Mouse (Mus musculus) A20 (cell line): ENCODE results near the gene Slc35f1.

Source experiments
- DNase-seq: peaks from one replicate; pipeline ENCODE4 v3.0.0-alpha.2; 2011; ENCODE audit warnings: low read depth, low spot score

Gene Slc35f1

GRCm38 (mm10) chr10:53096446-53096845 lies 406.1 kb downstream of the Slc35f1 start:
- no peak for DNase-seq

DNA sequence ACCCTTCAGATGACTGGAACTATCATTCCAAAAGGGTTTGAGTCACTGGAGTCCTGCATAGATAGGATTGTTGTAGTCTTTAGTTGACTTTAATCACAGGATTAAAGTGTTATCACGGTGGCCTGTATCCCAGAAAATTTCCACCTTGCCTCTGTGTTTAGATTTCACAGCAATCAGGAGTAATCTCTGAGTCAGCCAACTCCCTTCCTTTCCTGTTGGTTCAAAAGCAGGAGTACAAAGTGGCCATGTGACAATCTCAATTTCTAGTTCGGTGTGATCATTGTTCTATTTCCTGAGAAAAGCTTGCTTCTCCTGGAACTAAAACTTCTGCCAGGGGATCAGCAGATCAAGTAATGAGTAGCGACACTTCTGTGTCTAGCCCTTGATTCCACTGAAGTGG lies 410.5 kb downstream of the Slc35f1 start:
- DNase-seq = no peak

GRCm38 (mm10) chr10:53101412-53101811 lies 411.1 kb downstream of the Slc35f1 start:
- DNase-seq = no peak

DNA sequence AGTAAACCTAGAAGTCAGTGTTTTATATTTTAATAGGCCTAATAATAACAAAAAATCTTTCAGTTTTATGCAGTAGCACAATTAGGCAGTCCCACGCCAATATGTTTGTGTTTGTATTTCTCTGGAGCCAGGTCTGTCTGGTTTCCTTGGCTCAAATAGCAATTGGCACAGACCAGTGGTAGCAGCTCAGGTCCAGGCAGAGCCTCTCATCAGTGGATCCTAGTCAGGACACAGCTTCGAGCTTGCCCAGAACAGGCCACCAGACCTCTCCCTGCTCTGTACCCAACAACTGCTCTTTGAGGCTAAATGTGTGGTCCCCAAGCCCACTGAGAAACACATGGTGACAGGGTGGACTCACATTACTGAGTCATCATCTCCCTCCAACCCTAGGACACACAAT lies 412.1 kb downstream of the Slc35f1 start:
- no peak for DNase-seq

GRCm38 (mm10) chr10:53115028-53115427 lies 424.7 kb downstream of the Slc35f1 start:
- peak; percentile 53 for DNase-seq

DNA sequence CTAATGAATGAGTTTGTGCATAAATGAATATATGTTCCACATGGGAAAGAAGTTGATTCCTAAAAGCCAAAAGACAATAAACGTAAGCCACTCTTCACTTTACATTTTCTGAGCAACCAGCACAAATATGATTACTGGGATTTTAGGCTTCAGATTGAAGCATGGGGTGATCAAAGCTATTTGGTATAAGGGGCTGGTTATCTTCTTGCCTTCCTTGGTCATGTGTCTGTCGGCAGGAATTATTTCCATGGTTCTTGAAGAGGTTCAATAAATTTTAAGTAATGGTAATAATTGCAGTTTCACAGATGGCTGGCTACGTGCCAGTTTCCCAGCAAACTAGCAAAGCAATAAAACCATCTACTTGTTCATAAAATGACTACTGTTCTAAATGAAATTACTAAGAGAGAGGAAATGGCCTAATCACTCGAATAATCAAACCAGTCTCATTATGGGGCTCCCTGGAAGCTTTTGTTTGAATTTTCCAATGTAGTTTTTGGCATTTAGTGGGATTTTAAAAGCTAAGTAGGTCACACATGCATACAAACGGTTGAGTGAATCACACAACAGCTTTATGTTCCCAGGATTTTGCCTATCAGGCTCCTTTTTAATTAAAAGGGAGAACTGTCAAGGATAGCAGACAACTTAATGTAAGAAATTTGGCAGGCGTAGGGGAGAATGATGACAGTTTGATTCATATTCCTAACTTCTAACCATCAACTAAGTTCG lies 425.5 kb downstream of the Slc35f1 start:
- no peak for DNase-seq

GRCm38 (mm10) chr10:53120608-53121007 lies 430.3 kb downstream of the Slc35f1 start:
- DNase-seq = no peak

DNA sequence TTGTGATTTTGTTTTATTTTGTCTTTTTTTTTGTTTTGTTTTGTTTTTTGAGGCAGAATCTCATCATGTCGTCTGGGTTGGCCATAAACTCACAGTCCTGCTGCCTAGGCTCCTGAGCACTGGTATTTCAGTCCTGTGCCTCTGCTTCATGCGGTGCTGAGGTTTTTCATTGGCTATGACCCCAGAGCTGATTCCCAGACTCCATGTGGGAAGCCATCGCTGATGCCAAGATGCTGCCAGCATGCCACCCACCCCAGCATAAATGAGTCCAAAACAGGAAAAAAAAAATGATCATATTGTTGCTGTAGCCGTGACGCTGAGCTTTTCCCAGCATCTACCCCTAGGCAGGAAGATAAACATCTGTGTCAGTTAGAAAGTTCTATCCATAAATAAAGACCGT lies 434.0 kb downstream of the Slc35f1 start:
- DNase-seq = no peak

- no peak for DNase-seq
Measured at GRCm38 (mm10) chr10:53132707-53133106, 442.4 kb downstream of the Slc35f1 start.

DNA sequence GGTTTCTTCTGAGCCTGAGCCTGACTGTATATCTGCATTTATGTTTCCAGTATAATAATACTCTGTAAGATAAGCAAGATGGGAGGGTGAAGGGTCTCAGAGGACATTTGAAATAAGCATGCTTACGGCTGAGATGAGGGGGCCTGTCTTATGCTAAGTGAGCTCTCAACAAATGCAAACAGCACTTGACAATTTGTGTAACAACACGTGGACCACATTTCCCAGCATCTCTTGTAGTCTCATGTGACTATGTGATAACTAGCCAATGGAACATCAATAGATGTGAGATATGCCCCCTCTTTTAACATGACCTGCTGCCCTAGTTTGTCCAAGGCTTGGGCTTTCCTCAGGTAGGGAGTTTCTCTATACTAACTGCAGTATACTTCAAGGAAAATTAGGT lies 460.0 kb downstream of the Slc35f1 start:
- no peak for DNase-seq

GRCm38 (mm10) chr10:53150916-53151315 lies 460.6 kb downstream of the Slc35f1 start:
- DNase-seq = no peak

DNA sequence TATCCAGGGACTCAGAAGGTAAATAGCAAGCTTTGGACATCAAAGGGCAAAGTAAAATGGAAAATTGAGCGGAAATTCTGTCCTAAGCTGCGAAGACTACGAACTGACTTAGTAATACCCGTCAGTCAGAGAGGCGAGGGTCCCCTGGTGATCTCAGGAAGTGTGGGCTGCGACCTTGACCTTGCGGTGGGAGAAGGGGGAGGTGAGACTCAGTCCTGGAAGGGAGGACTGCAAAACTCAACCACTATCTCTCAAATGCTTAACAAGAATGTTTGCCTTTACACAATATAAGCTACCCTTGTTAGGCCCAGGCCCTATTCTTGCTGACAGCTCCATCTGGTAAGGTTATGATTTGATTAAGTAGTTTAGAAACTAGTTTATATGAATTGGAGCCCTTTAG lies 466.0 kb downstream of the Slc35f1 start:
- DNase-seq = no peak

GRCm38 (mm10) chr10:53157740-53158139 lies 467.4 kb downstream of the Slc35f1 start:
- DNase-seq = no peak
